8 mouse cellular contexts compared by ENCODE assay signal in the genomic region with DNA sequence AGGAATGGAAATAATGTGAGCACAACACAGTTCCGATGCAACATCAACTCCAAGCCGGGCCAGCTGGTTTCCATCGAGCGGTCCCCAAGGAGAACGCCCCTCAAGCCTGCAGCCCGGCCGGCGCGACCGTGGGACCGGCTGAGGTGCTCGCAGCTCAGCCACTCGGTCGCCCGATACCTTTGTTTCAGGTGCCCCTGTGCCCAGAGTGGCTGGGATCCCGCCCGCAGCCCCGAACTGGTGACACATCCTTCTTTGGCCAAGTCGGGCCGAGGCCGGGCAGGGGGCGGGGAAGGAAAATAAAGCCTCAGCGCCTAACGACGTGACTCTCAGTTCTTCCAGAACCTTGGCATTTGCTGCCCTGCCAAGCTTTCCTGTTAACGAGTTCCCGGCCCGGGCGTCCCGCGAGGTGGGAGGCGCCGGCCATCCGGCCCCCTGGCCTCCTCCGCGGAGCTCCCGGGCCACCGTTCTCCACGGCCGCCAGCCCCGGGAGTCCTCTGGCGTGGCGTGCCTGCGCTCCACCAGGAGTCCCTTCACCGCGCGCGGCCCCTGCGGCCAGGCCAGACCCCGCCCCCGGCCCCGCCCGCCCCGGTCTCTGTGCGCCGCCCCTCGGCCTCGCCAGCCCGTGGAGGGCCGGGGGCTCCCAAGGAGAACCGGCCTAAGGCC. TPM values are rescaled to one million over a fixed set of nuclear protein-coding genes. Genes with fewer than 3 reads are reported as not detected.
A peak's percentile ranks its signal among the peaks of the same experiment; 100 is the strongest.
DNase-seq lines count a peak whose midpoint lies in the region; ATAC-seq and TF ChIP-seq lines count a peak whose summit lies in the region.

No protein-coding gene starts in this region.

- H3K4me2 ChIP-seq in kidney, embryonic 16.5 days (replicated peaks; ENCODE audit: low read depth, low read length), result peak overlapping the region; percentile 53
- H3K4me2 ChIP-seq in lung, embryonic 16.5 days (ENCODE audit: low read depth, low read length), result peak overlapping the region; percentile 67

- WGBS in kidney, embryonic 16.5 days, result under 1% methylated on average over 43 of the region's 61 CpGs
- under 1% methylated on average over 56 of the region's 61 CpGs for WGBS in lung, embryonic 16.5 days
- WGBS in olfactory bulb, adult 2 months, result under 1% methylated on average over 60 of the region's 61 CpGs

- H3K36me3 ChIP-seq in kidney, embryonic 16.5 days (ENCODE audit: insufficient read depth, low read length), result no peaks in the 10 kb centered on the region
- H3K36me3 ChIP-seq in lung, embryonic 16.5 days (ENCODE audit: control insufficient read depth, insufficient read depth, low read length), result no peaks in the 10 kb centered on the region

- TF ChIP-seq POLR2A in olfactory bulb, adult 2 months (IDR thresholded peaks at IDR 0.05; ENCODE audit: insufficient read depth, low read depth, low read length), result 0 out of 2 replicates have a peak, but pooled peaks have one; percentile 24

- TF ChIP-seq CTCF in olfactory bulb, adult 2 months (IDR thresholded peaks at IDR 0.05; ENCODE audit: insufficient read depth, low read depth, low read length), result no peak

- no peaks in the 10 kb centered on the region for H3K27me3 ChIP-seq in kidney, embryonic 16.5 days (ENCODE audit: insufficient read depth, low read length)
- H3K27me3 ChIP-seq in lung, embryonic 16.5 days (ENCODE audit: control insufficient read depth, insufficient read depth, low read depth, low read length), result no peaks in the 10 kb centered on the region

- DNase-seq in cerebellum, adult 11-12 months, result no peak
- peak; percentile 80 for DNase-seq in ZHBTc4 (ENCODE audit: low read depth, low spot score)
- DNase-seq in embryo, embryonic 9.5 days (ENCODE audit: extremely low spot score), result peak; percentile 91
- peak; percentile 99 for DNase-seq in heart, adult 11 months

- peak; percentile 39 for ATAC-seq in cerebellum, adult (ENCODE audit: insufficient number of reproducible peaks, low FRiP score, low TSS enrichment)
- ATAC-seq in kidney, embryonic 16.5 days (ENCODE audit: low FRiP score, low TSS enrichment), result peak; percentile 98
- ATAC-seq in lung, embryonic 16.5 days (ENCODE audit: low read depth), result peak; percentile 97

- peaks cover 14% of the 10 kb centered on the region for H3K4me1 ChIP-seq in kidney, embryonic 16.5 days (ENCODE audit: insufficient read depth, low read length)
- H3K4me1 ChIP-seq in lung, embryonic 16.5 days (replicated peaks; ENCODE audit: control insufficient read depth, insufficient read depth, low read length), result peaks cover 4% of the 10 kb centered on the region; the same call in 1 of the 2 replicates
- H3K4me1 ChIP-seq in olfactory bulb, adult 2 months (ENCODE audit: control insufficient read depth, insufficient read depth, low read length), result peaks cover 3% of the 10 kb centered on the region; the same call in 1 of the 2 replicates

- no peaks in the 10 kb centered on the region for H3K9me3 ChIP-seq in kidney, embryonic 16.5 days (ENCODE audit: low read length)
- H3K9me3 ChIP-seq in lung, embryonic 16.5 days (ENCODE audit: control insufficient read depth, low read length), result no peaks in the 10 kb centered on the region

- peak overlapping the region; percentile 97 for H3K27ac ChIP-seq in kidney, embryonic 16.5 days (ENCODE audit: low read length)
- H3K27ac ChIP-seq in lung, embryonic 16.5 days (ENCODE audit: low read length), result peak overlapping the region; percentile 99
- H3K27ac ChIP-seq in olfactory bulb, adult 2 months (ENCODE audit: insufficient read depth, low read depth, low read length), result peak overlapping the region; percentile 79

- H3K4me3 ChIP-seq in kidney, embryonic 16.5 days (ENCODE audit: low read length), result peak overlapping the region; percentile 80
- peak overlapping the region; percentile 93 for H3K4me3 ChIP-seq in lung, embryonic 16.5 days (ENCODE audit: low read length)
- peak overlapping the region; percentile 98 for H3K4me3 ChIP-seq in olfactory bulb, adult 2 months (ENCODE audit: insufficient read depth, low read depth, low read length)

- H3K9ac ChIP-seq in kidney, embryonic 16.5 days (replicated peaks; ENCODE audit: low read length), result peak overlapping the region; percentile 90
- H3K9ac ChIP-seq in lung, embryonic 16.5 days (ENCODE audit: low read length), result peak overlapping the region; percentile 91

RNA-seq across cellular contexts. Expression of a gene that starts 0.5 kb away (rescaled TPM):
- polyA plus RNA-seq in kidney, embryonic 16.5 days (2015; fragmentation: Nextera tagmentation; extraction: Ambion mirVana), result 15.7 and 18.8 TPM in 2 replicates
- 11.3 and 12.4 TPM in 2 replicates for polyA plus RNA-seq in lung, embryonic 16.5 days (2015; fragmentation: Nextera tagmentation; extraction: Ambion mirVana)
- polyA plus RNA-seq in olfactory bulb, adult 2 months (2012; ENCODE audit: insufficient read depth, insufficient read length, low replicate concordance, missing spikeins), result 68.1 TPM in 1 of 2 replicates, not detected in the other

Comparison
In these comparisons a context has a peak if more than half of its experiments do, and no peak if none do; other contexts are left out.
1. ATAC-seq: peak in every context shown above with its lines; median percentile 98 in kidney, embryonic 16.5 days; 97 in lung, embryonic 16.5 days; 39 in cerebellum, adult.